Mouse (Mus musculus): Measurements from ENCODE around the gene Agpat3.

Agpat3 gene

GRCm38 (mm10) chr10:78290730-78291535 lies 61.4 kb downstream of the Agpat3 start:
- DNase-seq = no peak

GRCm38 (mm10) chr10:78288896-78289295 lies 63.4 kb downstream of the Agpat3 start:
- no peak for DNase-seq

- no peak for DNase-seq
Measured at GRCm38 (mm10) chr10:78288135-78288534, 64.2 kb downstream of the Agpat3 start.

GRCm38 (mm10) chr10:78287465-78288132 lies 64.7 kb downstream of the Agpat3 start:
- no peak for DNase-seq

GRCm38 (mm10) chr10:78285959-78286358 lies 66.3 kb downstream of the Agpat3 start:
- no peak for DNase-seq

- no peak for DNase-seq
Measured at GRCm38 (mm10) chr10:78285409-78285808, 66.9 kb downstream of the Agpat3 start.

- no peak for DNase-seq
Measured at GRCm38 (mm10) chr10:78284812-78285211, 67.5 kb downstream of the Agpat3 start.

- DNase-seq = no peak
Measured at GRCm38 (mm10) chr10:78282411-78282810, 69.9 kb downstream of the Agpat3 start.

GRCm38 (mm10) chr10:78280486-78280885 lies 71.8 kb downstream of the Agpat3 start:
- no peak for DNase-seq

GRCm38 (mm10) chr10:78279210-78279609 lies 73.1 kb downstream of the Agpat3 start:
- DNase-seq = peak in 1 of 2 experiments; percentile 26

- no peak for DNase-seq
Measured at GRCm38 (mm10) chr10:78277835-78278234, 74.5 kb downstream of the Agpat3 start.

- no peak for DNase-seq
Measured at GRCm38 (mm10) chr10:78276242-78276641, 76.0 kb downstream of the Agpat3 start.

GRCm38 (mm10) chr10:78272932-78273331 lies 79.4 kb downstream of the Agpat3 start:
- DNase-seq = no peak

- DNase-seq = no peak
Measured at GRCm38 (mm10) chr10:78265881-78266280, 86.4 kb downstream of the Agpat3 start.

- DNase-seq = no peak
Measured at GRCm38 (mm10) chr10:78264735-78265134, 87.6 kb downstream of the Agpat3 start.

- no peak for DNase-seq
Measured at GRCm38 (mm10) chr10:78260916-78261650, 91.2 kb downstream of the Agpat3 start.

GRCm38 (mm10) chr10:78260322-78260721 lies 92.0 kb downstream of the Agpat3 start:
- no peak for DNase-seq

- DNase-seq = no peak
Measured at GRCm38 (mm10) chr10:78259702-78260101, 92.6 kb downstream of the Agpat3 start.

- no peak for DNase-seq
Measured at GRCm38 (mm10) chr10:78259230-78259629, 93.1 kb downstream of the Agpat3 start.

GRCm38 (mm10) chr10:78258142-78258675 lies 94.1 kb downstream of the Agpat3 start:
- DNase-seq = no peak

GRCm38 (mm10) chr10:78255646-78256059 lies 96.6 kb downstream of the Agpat3 start:
- DNase-seq = no peak

GRCm38 (mm10) chr10:78247206-78247605 lies 105.1 kb downstream of the Agpat3 start:
- DNase-seq = no peak

GRCm38 (mm10) chr10:78246725-78247124 lies 105.6 kb downstream of the Agpat3 start:
- DNase-seq = no peak
